Mouse (Mus musculus): ENCODE results near the gene Vamp4.

- TF ChIP-seq CTCF (IDR thresholded peaks at IDR 0.05; ENCODE audit: low read depth, low read length): no peak
- TF ChIP-seq GATA2 (IDR thresholded peaks at IDR 0.05; ENCODE audit: borderline replicate concordance, low read depth, low read length): no peak
These were observed 38.0 kb upstream of the Vamp4 start for GRCm38 (mm10) chr1:162532330-162532729.
